Mouse (Mus musculus): ENCODE results near the gene Nlgn2. TPM values are rescaled to one million over a fixed set of nuclear protein-coding genes. Genes with fewer than 3 reads are reported as not detected.

The Nlgn2 gene
- polyA plus RNA-seq (2017; shearing (Covaris generic)): 1 to 10 TPM in 2 of 3 experiments, under 1 TPM in 1; 0.60 to 2.5 (median 1.2) TPM

GRCm38 (mm10) chr11:69837604-69837951 lies at the start of gene Nlgn2:
Gene Nlgn2, minus strand, starts transcription at chr11:69837784.
- ATAC-seq: peak; percentile 20

- ATAC-seq: no peak
Observed at GRCm38 (mm10) chr11:69886907-69887635, 49.5 kb upstream of the Nlgn2 start.

GRCm38 (mm10) chr11:69884663-69885062 lies 47.1 kb upstream of the Nlgn2 start:
- ATAC-seq: no peak

- ATAC-seq: no peak
Observed at GRCm38 (mm10) chr11:69884240-69884639, 46.7 kb upstream of the Nlgn2 start.

- no peak for ATAC-seq
Observed at GRCm38 (mm10) chr11:69883527-69884151, 46.1 kb upstream of the Nlgn2 start.

GRCm38 (mm10) chr11:69883066-69883465 lies 45.5 kb upstream of the Nlgn2 start:
- ATAC-seq: no peak

GRCm38 (mm10) chr11:69881787-69882670 lies 44.4 kb upstream of the Nlgn2 start:
- ATAC-seq: no peak

- peak; percentile 54 for ATAC-seq
Observed at GRCm38 (mm10) chr11:69880853-69881603, 43.4 kb upstream of the Nlgn2 start, which contains the start of gene Kctd11. Gene Kctd11, minus strand, starts transcription at chr11:69881406.

- peak; percentile 33 for ATAC-seq
Observed at GRCm38 (mm10) chr11:69880506-69880852, 42.9 kb upstream of the Nlgn2 start.

GRCm38 (mm10) chr11:69879711-69880110 lies 42.1 kb upstream of the Nlgn2 start:
- ATAC-seq: no peak

- ATAC-seq: no peak
Observed at GRCm38 (mm10) chr11:69878952-69879351, 41.4 kb upstream of the Nlgn2 start.

- ATAC-seq: no peak
Observed at GRCm38 (mm10) chr11:69878399-69878798, 40.8 kb upstream of the Nlgn2 start.

GRCm38 (mm10) chr11:69877878-69878277 lies 40.3 kb upstream of the Nlgn2 start, which contains the start of gene Tmem95:
Gene Tmem95, minus strand, starts transcription at chr11:69878018.
- no peak for ATAC-seq

GRCm38 (mm10) chr11:69876867-69877266 lies 39.3 kb upstream of the Nlgn2 start:
- peak; percentile 60 for ATAC-seq

GRCm38 (mm10) chr11:69876186-69876585 lies 38.6 kb upstream of the Nlgn2 start:
- ATAC-seq: peak; percentile 42

- no peak for ATAC-seq
Observed at GRCm38 (mm10) chr11:69872451-69872850, 34.9 kb upstream of the Nlgn2 start.

GRCm38 (mm10) chr11:69871822-69872221 lies 34.2 kb upstream of the Nlgn2 start:
- no peak for ATAC-seq

GRCm38 (mm10) chr11:69870289-69871069 lies 32.9 kb upstream of the Nlgn2 start:
- ATAC-seq: no peak

GRCm38 (mm10) chr11:69867335-69867734 lies 29.8 kb upstream of the Nlgn2 start:
- ATAC-seq: no peak

GRCm38 (mm10) chr11:69865561-69865960 lies 28.0 kb upstream of the Nlgn2 start:
- no peak for ATAC-seq

- no peak for ATAC-seq
Observed at GRCm38 (mm10) chr11:69864138-69864860, 26.7 kb upstream of the Nlgn2 start.

Measured in inflammation-experienced regulatory T-cells, adult 6 months (primary cell).